Mouse (Mus musculus) T-cell, adult 2 months (primary cell): ENCODE measurements around the gene Pdcd1lg2.
"Not testable (repeated sequence)": the region's sequence is repeated elsewhere in the genome, so short reads cannot be mapped to it uniquely, and the experiment has no call there.

Experiments used
- DNase-seq: peaks from one replicate; pipeline ENCODE4 v3.0.0; 2022; ENCODE audit warnings: low spot score

The Pdcd1lg2 gene

DNA sequence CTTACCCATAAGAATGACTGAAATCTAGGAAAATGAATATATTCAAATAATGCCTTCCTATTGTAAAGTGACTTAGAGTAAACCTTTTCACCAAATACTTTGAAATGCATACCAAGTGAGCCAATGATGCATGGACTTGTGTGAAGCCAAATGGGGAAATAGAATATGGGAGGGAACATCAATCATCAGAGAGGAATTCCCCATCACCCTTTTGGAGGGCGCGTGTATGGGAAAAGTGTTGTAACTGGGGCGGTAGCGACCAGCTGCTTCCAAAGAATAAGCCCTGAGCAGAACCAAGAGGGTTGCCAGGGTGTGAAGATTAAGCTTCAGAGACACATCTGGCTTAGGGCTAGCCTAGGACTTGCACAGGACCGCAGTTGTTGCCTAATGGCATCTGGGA lies 27.4 kb upstream of the Pdcd1lg2 start:
- DNase-seq = no peak

DNA sequence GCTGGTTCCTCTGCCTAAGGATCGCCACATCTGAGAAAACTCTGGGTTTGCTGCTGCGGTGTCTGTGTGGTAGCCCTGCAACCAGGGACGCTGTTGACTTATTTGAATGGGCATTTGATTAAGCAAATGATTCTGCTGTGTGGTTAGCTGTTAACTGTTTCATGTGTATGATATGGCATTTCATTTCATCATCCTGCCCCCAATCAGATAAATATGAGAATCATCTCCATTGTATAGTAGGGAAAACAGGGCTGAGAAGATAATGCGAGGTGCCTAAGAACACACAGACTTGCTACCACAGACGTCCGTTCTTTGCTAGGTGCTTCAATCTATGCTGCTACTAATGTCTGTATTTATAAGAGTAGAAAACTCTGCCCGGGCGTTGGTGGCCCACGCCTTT lies 26.3 kb upstream of the Pdcd1lg2 start:
- no peak for DNase-seq

DNA sequence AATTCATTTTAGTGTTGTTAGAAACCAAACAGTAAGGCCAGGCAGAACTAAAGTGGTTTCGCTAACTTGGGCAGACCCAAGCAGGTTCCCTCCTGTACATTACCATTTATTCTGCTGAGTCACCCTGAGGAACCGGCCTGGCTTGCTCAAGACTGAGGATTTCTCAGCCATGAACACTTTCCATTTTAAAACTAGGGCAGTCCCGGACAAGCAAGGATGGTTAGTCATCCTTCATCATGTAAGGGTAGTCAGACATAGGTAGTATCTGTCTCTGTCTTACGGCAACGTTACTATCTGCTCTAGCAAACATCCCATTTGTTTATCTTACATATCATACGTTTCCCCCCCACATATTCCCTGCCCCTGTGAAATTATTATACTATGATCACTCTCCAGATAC lies 25.7 kb upstream of the Pdcd1lg2 start:
- no peak for DNase-seq

DNA sequence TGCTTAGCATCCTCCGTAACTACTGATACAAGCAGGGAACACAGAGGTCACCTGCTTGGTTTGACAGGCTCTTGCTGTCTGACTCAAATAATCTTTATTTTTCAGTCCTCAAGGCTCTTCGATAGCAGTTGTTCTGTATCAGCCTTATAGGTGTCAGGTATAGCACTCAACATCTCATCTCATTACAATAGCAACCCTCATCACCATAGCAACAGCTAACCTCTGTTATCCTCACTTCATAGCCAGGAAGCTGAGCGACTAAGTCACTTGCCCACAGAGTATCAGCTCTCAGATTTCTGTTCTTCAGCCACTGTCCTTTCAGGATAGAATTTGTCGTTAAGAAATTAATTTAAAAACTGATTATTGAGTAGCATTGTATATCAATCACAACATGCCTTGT lies 24.9 kb upstream of the Pdcd1lg2 start:
- no peak for DNase-seq

DNA sequence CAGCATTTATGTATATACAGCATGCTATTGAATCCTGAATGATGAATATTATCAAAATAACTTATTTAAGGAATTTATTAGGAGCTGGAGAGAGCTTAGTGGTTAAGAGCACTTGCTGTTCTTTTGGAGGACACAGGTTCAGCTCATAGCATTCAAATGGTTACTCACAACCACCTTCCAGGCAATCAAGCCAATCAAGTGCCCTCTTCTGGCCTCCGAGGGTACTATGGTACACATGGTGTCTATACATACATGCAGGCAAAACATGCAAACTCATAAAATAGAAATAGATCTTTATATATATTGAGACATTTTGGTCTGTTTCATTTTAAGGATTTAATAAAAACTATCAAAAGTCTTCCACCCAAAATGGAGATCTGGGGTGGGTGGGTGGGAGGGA lies 21.9 kb upstream of the Pdcd1lg2 start:
- DNase-seq = no peak

DNA sequence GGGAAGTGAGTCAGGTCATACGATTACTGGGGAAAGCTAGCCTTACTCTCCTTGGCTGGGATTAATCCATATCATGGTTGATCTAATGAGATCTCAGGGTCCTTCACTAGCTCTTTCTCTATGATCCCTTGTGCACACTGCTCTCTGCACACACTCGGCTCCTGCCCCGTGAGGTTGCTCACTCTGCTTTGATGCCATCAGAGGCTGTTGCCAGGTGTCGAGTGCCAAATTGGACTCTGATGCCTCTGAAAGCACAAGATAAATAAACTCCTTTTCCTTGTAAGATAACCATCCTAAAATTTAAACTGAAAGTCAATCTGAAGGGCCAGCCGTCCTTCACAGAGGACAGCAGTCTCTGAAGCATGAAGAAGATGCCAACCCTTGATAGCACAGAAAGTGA lies 20.2 kb upstream of the Pdcd1lg2 start:
- DNase-seq = no peak

DNA sequence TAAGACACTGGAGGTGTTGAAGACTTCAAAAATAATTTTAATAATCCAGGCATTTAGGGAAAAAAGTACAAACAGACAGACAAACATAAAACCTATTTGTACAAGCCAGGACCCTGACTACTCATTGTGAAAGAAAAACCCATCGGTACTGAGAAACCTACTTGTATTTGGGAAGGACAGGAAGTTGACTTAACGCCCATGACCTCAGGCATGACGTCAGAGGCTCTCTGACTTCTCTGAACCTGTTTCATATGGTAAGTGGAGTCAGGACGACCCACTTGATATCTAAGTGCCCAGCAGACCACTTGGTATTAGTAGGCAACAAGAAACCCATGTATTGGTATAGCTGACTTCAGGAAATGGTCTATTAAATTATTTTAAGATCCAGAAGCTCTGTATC lies 19.4 kb upstream of the Pdcd1lg2 start:
- no peak for DNase-seq

DNA sequence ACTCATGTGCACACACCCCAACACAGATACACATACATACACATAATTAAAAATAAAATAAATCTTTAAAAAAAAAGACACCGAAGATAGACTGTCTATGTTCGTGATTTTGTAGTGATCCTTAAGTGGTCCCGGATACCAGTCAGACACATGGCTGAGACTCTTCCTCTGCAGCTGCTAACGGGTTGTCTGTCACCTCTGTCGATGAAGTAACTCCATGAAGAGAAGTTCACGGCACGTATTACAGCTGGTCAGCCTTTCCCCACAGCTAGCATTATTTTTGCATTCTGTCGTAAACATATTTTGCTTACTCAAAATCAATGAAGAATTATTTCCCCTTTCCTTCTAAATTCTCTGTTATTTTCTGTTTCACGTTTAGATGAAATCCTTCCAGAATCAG lies 17.4 kb upstream of the Pdcd1lg2 start:
- DNase-seq = no peak

DNA sequence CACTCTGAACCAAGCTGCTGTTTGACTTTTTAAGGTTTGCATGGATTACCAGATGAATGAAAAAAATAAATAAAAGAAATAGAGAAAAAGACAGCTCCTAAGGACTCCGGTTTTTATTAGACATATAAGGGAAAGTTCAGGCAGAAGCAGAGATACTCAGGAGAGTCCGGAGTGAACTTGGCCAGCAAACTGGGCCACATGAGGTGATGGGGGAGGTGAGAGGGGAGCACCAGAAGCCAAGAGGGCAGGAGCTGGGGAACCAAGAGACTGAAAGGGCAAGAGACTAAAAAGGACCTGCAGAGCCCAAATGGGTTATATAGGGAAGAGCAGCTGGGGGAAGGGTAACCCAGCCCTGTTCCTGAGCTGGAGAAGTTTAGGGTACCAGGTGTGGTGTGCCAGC lies 16.0 kb upstream of the Pdcd1lg2 start:
- DNase-seq = no peak

DNA sequence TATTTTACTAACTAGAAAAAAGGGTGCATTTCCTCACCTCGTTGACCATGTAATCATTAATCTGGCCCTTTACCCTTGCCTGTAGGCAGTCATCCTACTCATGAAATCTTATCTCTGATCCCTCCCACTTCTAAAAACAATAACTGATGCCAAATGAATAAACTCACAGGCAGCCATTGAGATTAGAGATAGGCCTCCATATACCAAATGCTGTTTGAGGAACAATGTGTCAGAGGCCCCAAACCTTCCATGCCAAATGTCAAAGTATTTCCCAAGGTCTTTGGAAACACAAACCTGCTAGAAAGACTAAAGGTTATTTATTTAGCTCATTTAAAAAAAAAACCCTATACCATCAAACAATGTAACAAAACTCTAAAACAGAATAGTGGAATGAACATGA lies 14.4 kb upstream of the Pdcd1lg2 start:
- no peak for DNase-seq

DNA sequence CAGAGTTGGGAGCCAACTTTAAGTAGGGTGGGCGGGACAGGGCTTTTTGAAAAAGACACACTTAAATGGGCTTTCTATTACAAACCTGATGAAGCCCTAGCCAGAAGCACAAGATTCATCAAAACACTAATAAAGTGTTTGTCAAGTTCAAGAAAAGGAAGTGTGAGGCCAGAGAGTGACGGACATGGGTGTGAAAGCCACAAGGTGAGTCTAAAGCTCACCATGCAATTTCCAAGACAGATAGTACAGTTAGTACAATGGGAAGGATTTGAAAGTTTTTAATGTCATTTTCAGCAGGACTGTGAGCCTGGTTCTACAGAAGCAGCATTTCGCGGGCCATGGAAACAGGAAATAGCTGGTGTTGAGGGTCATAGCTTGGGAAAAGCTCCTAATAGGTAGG lies 10.9 kb upstream of the Pdcd1lg2 start:
- DNase-seq = no peak

DNA sequence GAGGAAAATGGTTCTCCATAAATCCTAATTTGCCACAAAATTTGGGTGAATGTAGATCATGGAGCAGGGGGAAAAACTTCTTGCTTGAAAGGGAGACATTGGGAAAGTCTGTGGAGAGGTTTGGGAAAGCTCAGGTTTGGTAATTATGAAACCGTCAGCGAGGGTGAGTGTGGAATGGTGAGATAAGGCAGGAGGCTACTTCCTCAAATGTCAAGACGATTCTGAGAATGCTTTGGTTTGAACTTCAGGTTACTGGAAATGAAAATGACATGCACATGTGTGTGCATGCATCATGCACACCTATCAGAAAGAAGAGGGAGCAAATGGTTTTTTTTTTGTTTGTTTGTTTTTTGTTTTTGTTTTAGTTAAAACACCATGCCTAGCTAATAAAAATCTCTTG lies 10.3 kb upstream of the Pdcd1lg2 start:
- DNase-seq = no peak

DNA sequence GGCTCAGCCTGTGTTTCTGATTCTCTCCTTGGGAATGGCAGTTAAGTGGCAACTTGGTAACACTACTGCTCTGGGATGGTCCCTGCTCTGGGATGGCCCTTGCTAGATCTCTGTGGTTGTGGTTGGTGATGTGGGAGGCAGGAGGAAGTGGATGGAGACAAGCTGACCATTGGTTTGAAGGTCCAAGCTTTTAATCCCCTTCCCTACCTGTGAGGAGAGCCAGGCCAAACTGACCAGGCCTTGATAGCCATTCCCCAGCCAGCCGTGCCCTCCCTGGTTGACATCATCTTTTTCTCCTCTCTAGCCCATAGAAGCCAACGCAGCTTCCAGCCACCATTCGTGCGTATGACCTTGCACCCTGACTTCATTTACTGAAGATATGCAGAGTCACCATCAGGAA lies 8.1 kb upstream of the Pdcd1lg2 start:
- no peak for DNase-seq

DNA sequence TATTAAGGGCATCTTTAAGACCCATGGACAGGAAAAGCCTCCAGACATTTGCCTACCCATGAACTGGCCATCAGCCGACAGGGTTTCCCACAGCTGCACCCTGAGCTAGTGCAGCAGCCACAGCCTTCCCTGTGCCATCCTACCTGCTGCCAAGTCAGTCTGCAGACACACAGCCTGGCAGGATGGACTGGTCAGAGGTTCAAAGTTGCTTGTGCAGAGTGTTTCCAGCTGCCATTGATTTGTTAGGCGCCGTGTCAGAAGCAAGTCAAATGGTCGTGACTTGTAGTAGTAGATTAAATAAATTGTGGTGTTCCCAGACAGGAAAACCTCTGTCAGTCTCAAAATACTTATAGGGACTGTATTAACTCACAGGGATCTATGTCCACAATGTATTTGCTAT lies 7.5 kb upstream of the Pdcd1lg2 start:
- DNase-seq = no peak

DNA sequence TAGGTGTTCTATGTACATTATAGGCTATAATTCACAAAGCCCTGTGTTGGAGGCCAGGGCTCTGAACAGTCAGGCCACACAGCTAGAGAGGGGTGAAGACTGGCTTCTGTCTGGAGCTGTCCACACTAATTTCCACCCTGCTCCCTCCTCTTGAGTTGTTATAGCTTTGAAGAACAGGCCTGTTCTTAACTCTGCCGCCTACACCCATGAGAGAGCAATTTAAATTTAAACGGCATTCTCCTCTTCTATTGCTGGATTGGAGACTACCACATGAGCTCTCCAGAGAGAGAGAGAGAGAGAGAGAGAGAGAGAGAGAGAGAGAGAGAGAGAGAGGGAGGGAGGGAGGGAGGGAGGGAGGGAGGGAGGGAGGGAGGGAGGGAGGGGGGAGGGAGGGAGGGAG lies 5.3 kb upstream of the Pdcd1lg2 start:
- no peak for DNase-seq

DNA sequence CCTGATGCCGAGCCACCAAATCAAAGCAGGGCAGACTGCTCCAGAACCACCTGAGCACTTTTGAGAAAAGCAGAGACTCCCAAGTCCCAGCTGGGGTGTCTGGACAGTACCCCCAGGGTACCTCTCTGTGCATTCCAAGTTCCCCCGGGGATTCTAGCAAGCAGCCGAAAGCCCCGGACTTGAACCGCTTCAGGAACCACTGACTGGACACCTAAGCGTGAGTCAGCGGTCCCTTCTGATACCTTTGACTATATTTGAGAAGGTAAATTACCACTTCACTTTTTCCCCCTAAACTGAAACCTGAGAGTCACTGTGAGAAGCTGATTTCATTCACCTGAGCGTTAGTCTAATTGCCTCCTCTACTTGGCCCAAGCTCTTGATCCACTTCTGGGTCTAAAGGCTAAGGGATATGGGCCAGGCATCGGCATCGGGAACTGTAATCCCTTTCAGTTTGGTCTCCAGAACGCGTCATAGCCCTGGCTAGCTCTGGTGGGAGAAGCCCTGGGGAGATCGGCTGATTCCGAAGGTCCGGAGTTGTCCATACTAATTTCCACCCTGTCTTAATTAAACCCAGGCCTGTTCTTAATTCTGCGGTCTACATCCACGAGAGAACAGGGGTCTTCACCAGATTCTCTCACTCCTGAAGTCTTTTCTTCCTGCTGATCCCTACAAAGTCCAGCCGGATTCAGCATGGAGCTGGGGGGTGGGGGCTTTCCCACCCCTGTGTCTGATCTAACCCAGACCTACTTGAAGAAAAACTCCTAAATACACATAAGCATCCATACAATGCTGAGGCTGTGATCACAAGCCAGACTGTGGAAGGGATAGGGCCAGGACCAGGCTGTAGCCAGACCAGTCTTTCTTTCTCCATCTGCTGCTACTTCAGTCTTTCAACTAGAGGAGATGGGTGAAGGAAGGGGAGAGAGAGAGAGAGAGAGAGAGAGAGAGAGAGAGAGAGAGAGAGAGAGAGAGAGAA lies 4.4 kb upstream of the Pdcd1lg2 start:
- no peak for DNase-seq

DNA sequence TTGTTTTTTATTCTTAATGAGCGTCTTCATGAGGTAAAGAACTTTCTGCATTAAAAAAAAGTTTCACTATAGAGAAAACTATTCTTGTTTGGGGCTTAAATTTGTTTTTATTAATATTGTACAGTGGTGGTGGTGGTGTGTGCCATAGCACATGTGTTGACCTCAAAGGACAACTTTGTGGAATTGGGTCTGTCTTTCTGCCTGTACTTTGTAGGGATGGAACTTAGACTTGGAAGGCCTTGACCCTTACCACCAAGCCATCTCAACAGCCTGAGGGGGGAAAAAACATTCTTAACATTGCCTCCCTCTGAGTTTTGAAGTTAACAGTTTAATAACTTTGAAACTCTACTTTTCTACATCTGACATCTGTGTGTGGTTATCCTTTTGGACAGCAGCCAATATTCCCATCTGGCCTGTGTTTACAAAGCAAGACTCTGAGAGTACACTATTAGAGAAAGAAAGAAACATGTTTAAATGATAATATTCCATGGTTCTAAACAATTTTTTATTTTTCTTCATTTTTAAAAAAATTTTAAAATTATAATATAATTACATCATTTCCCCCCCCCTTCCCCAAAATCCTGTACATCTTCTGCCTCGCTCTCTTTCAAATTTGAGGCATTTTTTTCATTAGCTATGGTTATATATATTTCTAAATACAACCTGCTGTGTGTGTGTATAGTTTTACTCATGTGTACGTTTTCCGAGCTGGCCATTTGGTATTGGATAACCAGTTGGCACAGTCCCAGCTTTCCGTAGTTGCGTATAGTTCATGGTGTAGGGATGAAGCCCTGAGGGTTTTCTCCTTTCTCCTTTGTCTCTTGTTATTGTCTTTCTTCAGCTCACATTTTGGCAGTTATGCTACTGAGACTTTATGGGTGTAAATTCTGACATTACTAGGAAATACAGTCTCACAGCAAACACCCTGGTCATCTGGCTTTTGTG lies 2.0 kb downstream of the Pdcd1lg2 start:
- no peak for DNase-seq

DNA sequence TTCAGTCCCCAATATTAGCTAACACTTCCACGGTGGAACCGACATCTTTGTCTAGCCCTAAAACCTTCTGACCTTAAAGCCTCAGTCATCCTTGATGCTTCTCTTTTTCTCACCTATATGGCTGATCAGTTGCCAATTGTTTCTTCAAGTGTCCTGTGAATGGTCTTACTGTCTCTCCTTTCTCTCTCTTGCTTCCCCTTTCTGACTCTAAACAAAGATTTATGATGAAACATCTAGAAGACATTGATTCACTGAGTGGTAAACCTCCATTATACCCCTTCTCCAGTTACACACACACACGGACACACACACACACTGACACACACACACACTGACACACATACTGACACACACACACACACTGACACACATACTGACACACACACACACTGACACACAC lies 3.8 kb downstream of the Pdcd1lg2 start:
- no peak for DNase-seq

DNA sequence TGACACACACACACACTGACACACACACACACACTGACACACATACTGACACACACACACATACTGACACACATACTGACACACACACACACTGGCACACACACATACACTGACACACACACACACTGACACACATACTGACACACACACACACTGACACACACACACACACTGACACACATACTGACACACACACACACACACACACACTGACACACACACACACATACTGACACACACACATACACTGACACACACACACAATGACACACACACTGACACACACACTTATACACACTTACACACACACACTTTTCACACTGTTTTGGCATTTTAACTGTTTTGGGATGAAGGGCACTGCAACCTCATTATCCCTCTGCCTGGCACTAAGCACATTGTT lies 4.2 kb downstream of the Pdcd1lg2 start:
- not testable (repeated sequence) for DNase-seq

DNA sequence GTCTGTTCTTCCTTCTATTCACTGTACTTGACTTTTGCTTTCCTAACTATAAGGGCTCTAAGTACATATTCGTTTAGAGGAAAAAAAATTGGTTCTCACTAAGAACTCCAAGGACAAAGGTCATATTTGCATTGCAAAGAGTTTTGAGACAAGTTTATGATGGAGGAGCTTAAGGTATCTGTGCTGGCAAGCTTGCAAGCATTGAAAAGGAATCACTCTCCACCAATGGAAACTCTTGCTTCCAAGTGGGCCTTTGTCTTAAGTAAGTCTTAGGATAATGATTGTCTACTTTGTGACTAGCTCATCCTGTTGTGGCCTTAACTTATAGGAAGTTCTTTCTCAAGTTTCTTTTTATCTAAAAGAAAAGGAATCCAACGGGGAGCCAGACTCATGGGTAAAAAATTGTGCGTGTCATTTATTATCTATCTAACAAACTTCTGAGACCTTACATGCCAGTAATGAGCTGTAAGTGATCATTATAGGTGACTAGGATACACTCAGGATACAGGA lies 5.7 kb downstream of the Pdcd1lg2 start:
- DNase-seq = no peak

DNA sequence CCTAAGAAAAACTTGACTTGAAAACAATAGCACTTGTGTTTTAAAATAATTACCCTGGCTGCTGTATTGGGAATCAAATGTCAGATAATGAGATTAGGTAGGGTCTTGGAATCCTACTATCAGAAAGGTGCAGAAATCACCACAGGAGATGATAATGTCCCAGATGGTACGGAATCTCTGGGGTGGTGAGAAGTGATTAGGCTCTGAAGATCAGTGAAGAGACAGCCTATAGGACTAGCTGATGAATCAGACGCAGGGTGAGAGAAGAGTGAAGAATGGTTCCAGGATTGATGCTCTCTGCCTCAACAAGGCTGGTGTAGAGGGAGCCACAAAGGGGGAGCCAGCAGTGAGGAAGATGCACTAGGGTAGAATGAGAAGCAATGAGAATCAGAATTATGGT lies 6.5 kb downstream of the Pdcd1lg2 start:
- DNase-seq = no peak

DNA sequence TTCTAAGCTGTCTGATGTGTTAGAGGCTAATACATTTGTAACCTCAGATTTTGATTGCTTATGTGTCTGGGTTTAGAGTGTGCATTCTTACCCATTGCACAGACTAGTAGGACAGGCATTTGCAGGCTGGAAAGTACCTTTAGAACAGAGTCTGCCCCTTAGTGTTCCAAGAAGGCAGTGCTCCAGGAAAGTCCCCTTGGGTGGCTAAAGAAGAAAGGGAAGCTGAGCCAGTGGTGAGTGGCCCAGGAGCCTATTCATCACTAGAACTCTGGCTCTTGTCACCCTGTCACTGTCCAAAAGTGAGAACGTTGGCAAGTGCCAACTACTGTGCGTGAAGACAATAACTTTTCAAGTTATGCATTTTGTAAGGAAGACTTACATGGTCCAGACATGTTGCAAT lies 7.2 kb downstream of the Pdcd1lg2 start:
- DNase-seq = peak; percentile 13

DNA sequence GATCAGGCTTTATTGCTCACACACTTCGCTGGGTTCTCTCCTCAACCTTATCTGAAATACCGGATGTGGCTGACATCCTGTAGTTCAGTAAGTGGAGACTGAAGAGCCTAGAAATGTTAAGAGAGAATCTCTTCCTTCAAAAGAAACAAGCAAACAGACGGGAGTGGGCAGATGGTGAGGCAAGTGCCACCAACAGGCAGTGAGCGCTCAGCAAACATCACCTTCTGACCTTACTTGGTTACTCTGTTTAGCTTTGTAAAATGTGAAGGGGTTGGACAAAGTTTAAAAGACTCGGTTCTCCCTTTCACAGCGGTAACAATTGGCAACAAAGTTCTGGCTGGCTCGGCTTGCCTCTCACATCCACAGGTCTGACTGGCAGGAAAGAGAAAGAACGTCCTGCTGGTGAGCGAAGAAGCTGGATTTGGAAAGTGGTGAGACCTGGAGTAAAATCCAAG lies 8.0 kb downstream of the Pdcd1lg2 start:
- peak; percentile 78 for DNase-seq
